Mouse (Mus musculus): ENCODE data around the gene Bcar3. TPM values are rescaled to one million over a fixed set of nuclear protein-coding genes. Genes with fewer than 3 reads are reported as not detected.
A peak's percentile ranks its signal among the peaks of the same experiment; 100 is the strongest.

The Bcar3 gene
- polyA plus RNA-seq, 1 experiment from 2014 or later = 5.2 TPM

- 71% methylated on average over 6 of the region's 6 CpGs for WGBS
These were observed 200.8 kb downstream of the Bcar3 start for GRCm38 (mm10) chr3:122494764-122495163.

DNA sequence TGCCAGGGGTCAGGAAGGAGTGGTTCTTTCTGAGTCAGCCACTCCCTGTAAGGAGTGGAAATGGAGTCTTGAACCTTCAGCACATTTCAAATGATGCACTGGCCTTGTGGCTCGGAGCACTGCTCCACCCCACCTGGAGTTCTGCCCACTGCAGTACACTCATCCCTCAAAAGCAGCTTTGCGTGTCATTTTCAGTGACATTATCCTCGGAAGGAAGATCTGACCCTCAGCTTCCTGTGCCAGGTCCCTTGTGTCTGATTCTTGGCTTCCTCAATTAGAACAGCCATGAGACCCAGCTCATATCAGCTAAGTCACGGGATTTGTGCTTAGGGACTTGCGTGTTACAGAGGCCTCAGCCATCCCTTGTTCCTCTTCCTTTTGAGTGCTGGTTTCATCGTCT lies 203.9 kb downstream of the Bcar3 start:
- Histone ChIP-seq H3K4me3 (no peak overlapping the region), H3K36me3 (no peaks in the 10 kb centered on the region), H3K9me3 (replicated peaks) (no peaks in the 10 kb centered on the region), H3K27ac (no peak overlapping the region), H3K27me3 (ENCODE audit: low read depth, poor library complexity, severe bottlenecking) (no peaks in the 10 kb centered on the region), H3K4me1 (peaks cover 57% of the 10 kb centered on the region)
- 85% methylated on average over 6 of the region's 6 CpGs for WGBS
- DNase-seq (ENCODE audit: low spot score) = no peak

More at GRCm38 (mm10) chr3:122494764-122495163, 200.8 kb downstream of the Bcar3 start:
- no peak for DNase-seq (ENCODE audit: low spot score)
- H3K27ac ChIP-seq = no peak overlapping the region
- no peaks in the 10 kb centered on the region for H3K27me3 ChIP-seq (ENCODE audit: low read depth, poor library complexity, severe bottlenecking)
- no peak overlapping the region for H3K4me3 ChIP-seq
- H3K9me3 ChIP-seq (replicated peaks) = no peaks in the 10 kb centered on the region
- no peaks in the 10 kb centered on the region for H3K36me3 ChIP-seq
- peaks cover 52% of the 10 kb centered on the region for H3K4me1 ChIP-seq

DNA sequence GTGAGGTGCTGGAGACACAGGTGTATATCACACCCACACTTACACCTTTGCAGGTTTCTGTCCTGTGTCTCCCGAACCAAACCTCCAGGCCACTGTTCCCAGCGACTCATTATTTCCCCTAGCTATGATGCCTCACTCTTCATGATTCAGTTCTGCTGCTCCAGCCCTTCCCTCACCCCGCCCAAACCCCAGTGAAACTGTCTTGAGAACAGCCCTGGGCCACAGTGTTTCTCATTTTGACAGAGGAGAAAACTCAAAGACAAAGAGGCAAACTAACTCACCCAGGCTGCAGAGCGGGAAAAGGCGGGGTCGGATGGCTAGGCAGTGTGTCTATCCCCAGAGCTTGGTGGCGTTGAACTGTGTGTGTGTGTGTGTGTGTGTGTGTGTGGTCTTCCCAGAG lies 204.6 kb downstream of the Bcar3 start:
- no peaks in the 10 kb centered on the region for H3K27me3 ChIP-seq (ENCODE audit: low read depth, poor library complexity, severe bottlenecking)
- peaks cover 50% of the 10 kb centered on the region for H3K4me1 ChIP-seq
- peak overlapping the region; percentile 58; the same call in 1 of the 2 replicates for H3K27ac ChIP-seq
- WGBS = 86% methylated on average over 7 of the region's 7 CpGs
- H3K4me3 ChIP-seq = no peak overlapping the region
- no peaks in the 10 kb centered on the region for H3K9me3 ChIP-seq (replicated peaks)
- no peak for DNase-seq (ENCODE audit: low spot score)
- no peaks in the 10 kb centered on the region for H3K36me3 ChIP-seq

DNA sequence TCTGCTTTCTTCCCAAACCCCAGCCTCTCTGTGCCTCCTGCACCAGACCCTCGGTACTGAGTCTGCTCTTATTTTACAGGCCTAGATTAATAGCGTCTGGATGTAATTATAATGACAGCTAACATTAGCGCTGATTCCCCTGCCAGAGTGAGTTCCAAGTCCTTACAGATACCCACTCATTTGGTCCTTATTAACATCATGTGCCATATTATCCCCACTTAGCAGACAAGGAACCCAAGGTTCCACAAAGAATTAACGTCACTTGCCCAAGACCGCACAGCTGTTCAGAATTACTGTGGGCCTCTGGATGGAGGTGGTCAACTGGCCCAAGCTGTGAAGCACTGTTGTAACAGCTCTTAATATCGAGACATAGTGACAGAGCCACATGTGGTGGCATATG lies 205.7 kb downstream of the Bcar3 start:
- H3K4me3 ChIP-seq = no peak overlapping the region
- no peaks in the 10 kb centered on the region for H3K9me3 ChIP-seq (replicated peaks)
- peak overlapping the region; percentile 58 for H3K27ac ChIP-seq
- no peaks in the 10 kb centered on the region for H3K27me3 ChIP-seq (ENCODE audit: low read depth, poor library complexity, severe bottlenecking)
- H3K4me1 ChIP-seq = peaks cover 46% of the 10 kb centered on the region
- 31% methylated on average over 6 of the region's 6 CpGs for WGBS
- peak; percentile 69 for DNase-seq (ENCODE audit: low spot score)
- no peaks in the 10 kb centered on the region for H3K36me3 ChIP-seq

- no peaks in the 10 kb centered on the region for H3K9me3 ChIP-seq (replicated peaks)
- H3K4me1 ChIP-seq = peaks cover 50% of the 10 kb centered on the region
- H3K4me3 ChIP-seq = no peak overlapping the region
- H3K27ac ChIP-seq = peak overlapping the region; percentile 30; the same call in 1 of the 2 replicates
- DNase-seq (ENCODE audit: low spot score) = no peak
- 89% methylated on average over 9 of the region's 9 CpGs for WGBS
- H3K36me3 ChIP-seq = no peaks in the 10 kb centered on the region
- no peaks in the 10 kb centered on the region for H3K27me3 ChIP-seq (ENCODE audit: low read depth, poor library complexity, severe bottlenecking)
These were observed 207.0 kb downstream of the Bcar3 start for GRCm38 (mm10) chr3:122500929-122501328.

DNA sequence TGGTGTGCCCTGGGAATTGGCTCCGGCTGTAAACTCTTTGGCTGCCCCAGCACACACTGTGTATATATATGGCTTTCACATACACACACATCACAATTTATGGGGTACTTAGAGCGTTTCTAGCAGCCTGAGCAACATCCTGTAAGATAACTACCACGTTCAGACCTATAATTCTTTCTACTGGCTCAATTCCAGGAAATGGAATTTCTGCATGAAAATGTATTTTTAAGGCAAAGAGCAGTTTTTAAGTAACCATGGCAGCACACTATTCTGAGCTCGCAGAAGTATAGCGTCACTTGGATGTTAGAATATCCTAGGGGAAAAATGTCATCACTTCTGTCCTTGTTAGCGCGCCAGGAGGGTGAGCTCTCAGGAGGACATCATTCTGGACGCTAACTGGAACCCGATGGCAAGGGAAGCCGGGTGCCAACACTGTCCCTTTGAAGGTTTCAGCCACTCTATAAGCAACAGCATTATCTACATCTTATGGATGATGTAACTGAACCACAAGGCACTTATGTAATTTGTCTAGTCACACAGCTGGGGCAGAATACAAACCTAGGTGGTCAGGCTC lies 212.5 kb downstream of the Bcar3 start:
- Histone ChIP-seq H3K4me3 (no peak overlapping the region), H3K27ac (no peak overlapping the region), H3K27me3 (ENCODE audit: low read depth, poor library complexity, severe bottlenecking) (no peaks in the 10 kb centered on the region), H3K9me3 (replicated peaks) (no peaks in the 10 kb centered on the region), H3K36me3 (no peaks in the 10 kb centered on the region), H3K4me1 (peaks cover 47% of the 10 kb centered on the region)
- WGBS = 73% methylated on average over 10 of the region's 10 CpGs
- no peak for DNase-seq (ENCODE audit: low spot score)

DNA sequence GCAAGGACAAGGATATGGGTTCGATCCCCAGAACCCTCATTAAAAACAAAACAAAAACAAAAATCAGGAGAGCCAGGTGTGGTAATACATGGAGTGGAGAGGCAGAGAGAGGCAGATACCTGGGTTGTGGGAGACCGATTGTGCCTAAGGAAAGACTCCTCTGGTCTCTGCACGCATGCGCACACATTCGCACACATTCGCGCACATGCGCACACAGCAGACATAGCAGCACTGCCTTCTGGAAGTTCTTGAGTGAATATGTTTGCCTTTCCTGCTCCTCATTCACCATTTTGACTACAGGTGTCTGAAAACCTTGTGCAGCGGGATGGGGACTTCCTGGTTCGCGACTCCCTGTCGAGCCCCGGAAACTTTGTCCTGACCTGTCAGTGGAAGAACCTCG lies 213.9 kb downstream of the Bcar3 start:
- H3K27ac ChIP-seq = no peak overlapping the region
- peaks cover 46% of the 10 kb centered on the region for H3K4me1 ChIP-seq
- DNase-seq (ENCODE audit: low spot score) = no peak
- no peaks in the 10 kb centered on the region for H3K27me3 ChIP-seq (ENCODE audit: low read depth, poor library complexity, severe bottlenecking)
- no peaks in the 10 kb centered on the region for H3K9me3 ChIP-seq (replicated peaks)
- H3K36me3 ChIP-seq = peaks cover 6% of the 10 kb centered on the region
- 96% methylated on average over 14 of the region's 14 CpGs for WGBS
- H3K4me3 ChIP-seq = no peak overlapping the region

GRCm38 (mm10) chr3:122509084-122509483 lies 215.1 kb downstream of the Bcar3 start:
- H3K27ac ChIP-seq = peak overlapping the region; percentile 44; the same call in 1 of the 2 replicates
- WGBS = 22% methylated on average over 5 of the region's 5 CpGs

GRCm38 (mm10) chr3:122509534-122510239 lies 215.8 kb downstream of the Bcar3 start:
- 57% methylated on average over 11 of the region's 11 CpGs for WGBS
- DNase-seq (ENCODE audit: low spot score) = no peak
- Histone ChIP-seq H3K36me3 (peaks cover 9% of the 10 kb centered on the region), H3K27ac (peak overlapping the region; percentile 44), H3K9me3 (replicated peaks) (no peaks in the 10 kb centered on the region), H3K4me3 (no peak overlapping the region), H3K4me1 (peaks cover 43% of the 10 kb centered on the region), H3K27me3 (ENCODE audit: low read depth, poor library complexity, severe bottlenecking) (no peaks in the 10 kb centered on the region)

More at GRCm38 (mm10) chr3:122509084-122509483, 215.1 kb downstream of the Bcar3 start:
- peaks cover 46% of the 10 kb centered on the region for H3K4me1 ChIP-seq
- no peaks in the 10 kb centered on the region for H3K27me3 ChIP-seq (ENCODE audit: low read depth, poor library complexity, severe bottlenecking)
- DNase-seq (ENCODE audit: low spot score) = peak; percentile 83
- no peak overlapping the region for H3K4me3 ChIP-seq
- H3K36me3 ChIP-seq = peaks cover 9% of the 10 kb centered on the region
- H3K9me3 ChIP-seq (replicated peaks) = no peaks in the 10 kb centered on the region

GRCm38 (mm10) chr3:122510240-122510750 lies 216.4 kb downstream of the Bcar3 start:
- Histone ChIP-seq H3K27ac (peak overlapping the region; percentile 44; the same call in 1 of the 2 replicates), H3K4me1 (peaks cover 44% of the 10 kb centered on the region)
- WGBS = 88% methylated on average over 14 of the region's 14 CpGs

DNA sequence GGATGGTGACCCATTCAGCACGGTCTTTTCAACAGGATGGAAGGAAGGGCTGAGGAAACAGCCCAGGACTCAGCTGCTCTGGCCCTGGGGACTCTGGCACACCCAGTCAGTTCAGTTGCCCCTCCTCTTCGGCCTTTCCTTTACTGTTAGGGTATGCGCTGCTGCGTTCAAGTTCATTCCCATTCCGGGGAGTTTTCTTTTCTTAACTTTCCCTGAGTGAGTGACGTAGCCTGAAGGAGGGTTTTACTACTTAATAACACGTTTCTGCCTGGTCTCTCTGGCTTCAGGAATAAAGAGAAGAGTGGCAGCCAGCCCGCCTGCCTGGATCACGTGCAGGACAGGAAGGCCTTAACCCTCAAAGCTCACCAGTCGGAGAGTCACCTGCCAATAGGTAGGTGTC lies 217.0 kb downstream of the Bcar3 start:
- WGBS = 70% methylated on average over 10 of the region's 10 CpGs

More at GRCm38 (mm10) chr3:122510240-122510750, 216.4 kb downstream of the Bcar3 start:
- H3K4me3 ChIP-seq = no peak overlapping the region
- no peak for DNase-seq (ENCODE audit: low spot score)
- H3K27me3 ChIP-seq (ENCODE audit: low read depth, poor library complexity, severe bottlenecking) = no peaks in the 10 kb centered on the region
- peaks cover 9% of the 10 kb centered on the region for H3K36me3 ChIP-seq
- no peaks in the 10 kb centered on the region for H3K9me3 ChIP-seq (replicated peaks)

DNA sequence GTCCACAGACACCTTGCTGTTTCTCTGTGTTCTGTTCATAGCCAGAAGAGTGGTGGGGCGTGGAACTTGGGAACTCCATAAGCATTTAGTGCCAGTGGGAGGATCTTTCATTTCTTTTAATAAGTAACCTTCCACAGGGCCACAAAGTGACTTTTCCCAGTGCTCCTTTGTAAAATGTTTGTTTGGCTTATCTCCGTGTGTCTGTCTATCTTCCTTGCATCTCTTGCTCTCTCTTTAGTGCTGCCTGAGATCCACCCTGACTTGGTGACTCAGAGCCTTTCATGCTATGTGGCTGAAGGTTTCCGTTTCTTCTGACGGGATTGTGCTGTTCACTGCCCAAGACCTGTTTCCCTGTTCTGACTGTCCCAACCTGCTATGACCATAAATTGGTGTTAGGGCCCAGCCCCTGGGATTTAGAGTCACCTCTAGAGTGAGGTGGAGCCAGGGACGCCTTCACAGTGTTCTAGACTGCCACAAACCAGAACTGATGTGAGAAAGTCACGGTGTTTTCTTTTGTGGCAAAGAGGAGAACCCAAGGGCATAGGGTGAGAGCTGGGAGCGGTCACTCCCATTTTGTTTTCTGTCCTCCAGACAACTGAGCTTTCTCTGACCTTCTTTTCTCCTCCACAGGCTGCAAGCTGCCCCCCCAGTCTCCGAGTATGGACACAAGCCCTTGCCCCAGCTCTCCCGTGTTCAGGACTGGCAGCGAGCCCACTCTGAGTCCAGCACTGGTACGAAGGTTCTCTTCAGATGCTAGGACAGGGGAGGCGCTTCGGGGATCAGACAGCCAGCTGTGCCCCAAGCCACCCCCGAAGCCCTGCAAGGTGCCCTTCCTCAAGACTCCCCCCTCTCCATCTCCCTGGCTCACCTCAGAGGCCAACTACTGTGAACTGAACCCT lies 218.0 kb downstream of the Bcar3 start:
- Histone ChIP-seq H3K36me3 (peaks cover 9% of the 10 kb centered on the region), H3K9me3 (replicated peaks) (no peaks in the 10 kb centered on the region), H3K27ac (peak overlapping the region; percentile 26; the same call in 1 of the 2 replicates), H3K4me1 (peaks cover 53% of the 10 kb centered on the region), H3K4me3 (no peak overlapping the region), H3K27me3 (ENCODE audit: low read depth, poor library complexity, severe bottlenecking) (no peaks in the 10 kb centered on the region)
- 91% methylated on average over 14 of the region's 14 CpGs for WGBS
- no peak for DNase-seq (ENCODE audit: low spot score)

More for the DNA sequence above, 217.0 kb downstream of the Bcar3 start:
- no peak for DNase-seq (ENCODE audit: low spot score)
- Histone ChIP-seq H3K4me3 (no peak overlapping the region), H3K9me3 (replicated peaks) (no peaks in the 10 kb centered on the region), H3K27me3 (ENCODE audit: low read depth, poor library complexity, severe bottlenecking) (no peaks in the 10 kb centered on the region), H3K4me1 (peaks cover 50% of the 10 kb centered on the region), H3K36me3 (peaks cover 9% of the 10 kb centered on the region), H3K27ac (0 out of 2 replicates have a peak overlapping the region, but pooled peaks have one; percentile 5)

Measured in limb, embryonic 10.5 days (tissue).